Mouse (Mus musculus): ENCODE data around the gene Olfr330. TPM values are rescaled to one million over a fixed set of nuclear protein-coding genes. Genes with fewer than 3 reads are reported as not detected.

Olfr330 gene
- total RNA-seq (2023): not detected

GRCm38 (mm10) chr11:58534736-58535135 lies at the start of gene Olfr330:
Olfr330 (minus strand) TSS chr11:58534836.

GRCm38 (mm10) chr11:58577430-58577829 lies 42.8 kb upstream of the Olfr330 start, which contains the start of gene Olfr325:
Olfr325 (plus strand) TSS chr11:58577730.

GRCm38 (mm10) chr11:58570405-58570804 lies 35.8 kb upstream of the Olfr330 start, which contains the start of gene Olfr224:
Olfr224 (minus strand) TSS chr11:58570553.

GRCm38 (mm10) chr11:58555536-58555935 lies 20.9 kb upstream of the Olfr330 start, which contains the start of gene Olfr328:
Olfr328 (minus strand) TSS chr11:58555636.

GRCm38 (mm10) chr11:58546322-58546721 lies 11.7 kb upstream of the Olfr330 start, which contains the start of gene Olfr329-ps:
Olfr329-ps (minus strand) TSS chr11:58546422.

GRCm38 (mm10) chr11:58502472-58502871 lies 32.2 kb downstream of the Olfr330 start, which contains the start of gene Olfr331:
Olfr331 (minus strand) TSS chr11:58502572.

GRCm38 (mm10) chr11:58492455-58492854 lies 42.2 kb downstream of the Olfr330 start, which contains the start of gene Olfr332:
Olfr332 (minus strand) TSS chr11:58492555.

Other genes starting within 250 kb of the Olfr330 start
- gene Zfp692, start 227.8 kb downstream of the Olfr330 start, total RNA-seq (2023): 10 to 100 TPM; 15.4 to 16.2 TPM
- 10 to 100 TPM; 16.7 to 17.2 TPM for gene Zfp672, start 204.5 kb downstream of the Olfr330 start, total RNA-seq (2023)
- 10 to 100 TPM; 18.2 to 26.0 TPM for gene Sh3bp5l, start 204.1 kb downstream of the Olfr330 start, total RNA-seq (2023)
- gene Lypd8, start 155.8 kb downstream of the Olfr330 start, total RNA-seq (2023): not detected
- not detected for gene 1810065E05Rik, start 113.7 kb downstream of the Olfr330 start, total RNA-seq (2023)
- not detected for gene Gm12253, start 102.3 kb downstream of the Olfr330 start, total RNA-seq (2023)
- gene Lypd9, start 81.9 kb downstream of the Olfr330 start, total RNA-seq (2023): not detected
- gene Olfr30, start 72.6 kb downstream of the Olfr330 start, total RNA-seq (2023): not detected
- not detected for gene Olfr332, start 42.3 kb downstream of the Olfr330 start, total RNA-seq (2023)
- not detected for gene Olfr331, start 32.3 kb downstream of the Olfr330 start, total RNA-seq (2023)
- not detected for gene Olfr329-ps, start 11.6 kb upstream of the Olfr330 start, total RNA-seq (2023)
- under 1 TPM in 1 of 2 experiments, not detected in 1; 0.39 TPM for gene Olfr328, start 20.8 kb upstream of the Olfr330 start, total RNA-seq (2023)
- gene Olfr224, start 35.7 kb upstream of the Olfr330 start, total RNA-seq (2023): not detected
- not detected for gene Olfr325, start 42.9 kb upstream of the Olfr330 start, total RNA-seq (2023)
- gene Olfr324, start 60.3 kb upstream of the Olfr330 start, total RNA-seq (2023): not detected
- gene 2210407C18Rik, start 81.2 kb upstream of the Olfr330 start, total RNA-seq (2023): not detected
- gene Olfr323, start 95.7 kb upstream of the Olfr330 start, total RNA-seq (2023): not detected
- not detected for gene Trim58, start 105.6 kb upstream of the Olfr330 start, total RNA-seq (2023)
- not detected for gene Olfr322, start 123.9 kb upstream of the Olfr330 start, total RNA-seq (2023)
- gene Olfr320, start 146.3 kb upstream of the Olfr330 start, total RNA-seq (2023): not detected
- not detected for gene Olfr319, start 164.3 kb upstream of the Olfr330 start, total RNA-seq (2023)
- gene Olfr318, start 189.2 kb upstream of the Olfr330 start, total RNA-seq (2023): not detected
- gene Olfr317, start 204.4 kb upstream of the Olfr330 start, total RNA-seq (2023): not detected
- gene Olfr316, start 217.9 kb upstream of the Olfr330 start, total RNA-seq (2023): not detected
- not detected for gene Olfr315, start 238.4 kb upstream of the Olfr330 start, total RNA-seq (2023)
- not detected for gene Olfr314, start 248.1 kb upstream of the Olfr330 start, total RNA-seq (2023)

All from monocyte, adult 59 days (primary cell).